ENCODE assay signal across 15 mouse cellular contexts in genomic region chr3:142196142-142196541, GRCm38 (mm10). TPM values are rescaled to one million over a fixed set of nuclear protein-coding genes. Genes with fewer than 3 reads are reported as not detected.
DNase-seq lines count a peak whose midpoint lies in the region; ATAC-seq and TF ChIP-seq lines count a peak whose summit lies in the region.
"Had no signal": no experiment of that assay in that cellular context is flagged by ENCODE, and none has a peak within 500 bp of the region (broad histone marks: within the 10 kb centered on the region; RNA-seq: fewer than 3 reads in every experiment).

No protein-coding gene starts in this region.

- no peak for TF ChIP-seq EP300 in stomach, postnatal 0 days (optimal IDR thresholded peaks at IDR 0.05)

- no peak overlapping the region for H3K4me3 ChIP-seq in kidney, postnatal 0 days (replicated peaks; ENCODE audit: low read depth, low read length)
- no peak overlapping the region for H3K4me3 ChIP-seq in kidney, embryonic 16.5 days (ENCODE audit: low read length)
- no peak overlapping the region for H3K4me3 ChIP-seq in testis, adult 2 months (ENCODE audit: control insufficient read depth, low read depth, low read length)
- H3K4me3 ChIP-seq in stomach, postnatal 0 days (ENCODE audit: low read depth, low read length): no peak overlapping the region
- no peak overlapping the region for H3K4me3 ChIP-seq in neural tube, embryonic 15.5 days (replicated peaks)
- H3K4me3 ChIP-seq: limb, embryonic 15.5 days; midbrain, embryonic 13.5 days had no signal

- H3K36me3 ChIP-seq in kidney, postnatal 0 days (ENCODE audit: insufficient read depth, low read length): no peaks in the 10 kb centered on the region
- no peaks in the 10 kb centered on the region for H3K36me3 ChIP-seq in kidney, embryonic 16.5 days (ENCODE audit: insufficient read depth, low read length)
- no peaks in the 10 kb centered on the region for H3K36me3 ChIP-seq in testis, adult 2 months (ENCODE audit: control insufficient read depth, insufficient read depth, low read length)
- no peaks in the 10 kb centered on the region for H3K36me3 ChIP-seq in stomach, postnatal 0 days (ENCODE audit: control insufficient read depth, insufficient read depth, low read length)
- H3K36me3 ChIP-seq in neural tube, embryonic 15.5 days: no peaks in the 10 kb centered on the region
- H3K36me3 ChIP-seq: limb, embryonic 15.5 days; midbrain, embryonic 13.5 days had no signal

- ATAC-seq in kidney, postnatal 0 days (replicated peaks; ENCODE audit: low FRiP score, low read depth): no peak
- no peak for ATAC-seq in kidney, embryonic 16.5 days (ENCODE audit: low FRiP score, low TSS enrichment)
- ATAC-seq in stomach, postnatal 0 days (ENCODE audit: low FRiP score, low TSS enrichment): no peak
- no peak for ATAC-seq in neural tube, embryonic 15.5 days (ENCODE audit: low FRiP score)
- ATAC-seq: hindbrain, embryonic 16.5 days; midbrain, embryonic 13.5 days had no signal

- no peaks in the 10 kb centered on the region for H3K9me3 ChIP-seq in kidney, postnatal 0 days (replicated peaks; ENCODE audit: low read length)
- no peaks in the 10 kb centered on the region; the same call in 1 of the 2 replicates for H3K9me3 ChIP-seq in kidney, embryonic 16.5 days (ENCODE audit: low read length)
- peaks cover 4% of the 10 kb centered on the region; the same call in 1 of the 2 replicates for H3K9me3 ChIP-seq in stomach, postnatal 0 days (ENCODE audit: control insufficient read depth, low read length)
- no peaks in the 10 kb centered on the region for H3K9me3 ChIP-seq in neural tube, embryonic 15.5 days (replicated peaks)
- H3K9me3 ChIP-seq: limb, embryonic 15.5 days; midbrain, embryonic 13.5 days had no signal

- H3K27ac ChIP-seq in kidney, postnatal 0 days: no peak overlapping the region
- H3K27ac ChIP-seq in kidney, embryonic 16.5 days (ENCODE audit: low read length): no peak overlapping the region
- no peak overlapping the region for H3K27ac ChIP-seq in testis, adult 2 months (ENCODE audit: control insufficient read depth, insufficient read depth, low read depth, low read length)
- no peak overlapping the region for H3K27ac ChIP-seq in stomach, postnatal 0 days (replicated peaks)
- no peak overlapping the region for H3K27ac ChIP-seq in neural tube, embryonic 15.5 days (replicated peaks)
- H3K27ac ChIP-seq: limb, embryonic 15.5 days; midbrain, embryonic 13.5 days had no signal

- DNase-seq in kidney, postnatal 0 days (ENCODE audit: low spot score): no peak
- no peak for DNase-seq in testis, postnatal 10 days (ENCODE audit: low spot score)
- DNase-seq in NIH3T3 (ENCODE audit: low read depth): peak; percentile 6
- no peak for DNase-seq in stomach, postnatal 0 days (ENCODE audit: low spot score)
- no peak for DNase-seq in cerebellum, adult 11-12 months
- DNase-seq: adrenal gland, adult 2 months; lung, postnatal 4 days; right cerebral cortex, postnatal 4 days; thymus, postnatal 36 days had no signal

- H3K4me1 ChIP-seq in kidney, postnatal 0 days (replicated peaks; ENCODE audit: insufficient read depth, low read length): no peaks in the 10 kb centered on the region
- H3K4me1 ChIP-seq in kidney, embryonic 16.5 days (ENCODE audit: insufficient read depth, low read length): no peaks in the 10 kb centered on the region
- H3K4me1 ChIP-seq in testis, adult 2 months (ENCODE audit: control insufficient read depth, insufficient read depth, low read length): no peaks in the 10 kb centered on the region
- no peaks in the 10 kb centered on the region for H3K4me1 ChIP-seq in stomach, postnatal 0 days (replicated peaks; ENCODE audit: control insufficient read depth, insufficient read depth)
- no peaks in the 10 kb centered on the region for H3K4me1 ChIP-seq in neural tube, embryonic 15.5 days
- H3K4me1 ChIP-seq: limb, embryonic 15.5 days; midbrain, embryonic 13.5 days had no signal

- TF ChIP-seq POLR2A in testis, adult 2 months (IDR thresholded peaks at IDR 0.05; ENCODE audit: control insufficient read depth, low read depth, low read length): no peak

- no peak overlapping the region for H3K4me2 ChIP-seq in kidney, postnatal 0 days (ENCODE audit: low read length)
- no peak overlapping the region for H3K4me2 ChIP-seq in kidney, embryonic 16.5 days (replicated peaks; ENCODE audit: low read depth, low read length)
- no peak overlapping the region for H3K4me2 ChIP-seq in stomach, postnatal 0 days (replicated peaks; ENCODE audit: low read depth)
- no peak overlapping the region for H3K4me2 ChIP-seq in neural tube, embryonic 15.5 days
- H3K4me2 ChIP-seq: limb, embryonic 15.5 days; midbrain, embryonic 13.5 days had no signal

- 88% methylated on average over 8 of the region's 8 CpGs for WGBS in kidney, postnatal 0 days
- 83% methylated on average over 8 of the region's 8 CpGs for WGBS in kidney, embryonic 16.5 days
- 83% methylated on average over 8 of the region's 8 CpGs for WGBS in stomach, postnatal 0 days
- 88% methylated on average over 8 of the region's 8 CpGs for WGBS in neural tube, embryonic 15.5 days

- no peaks in the 10 kb centered on the region for H3K27me3 ChIP-seq in kidney, postnatal 0 days (ENCODE audit: insufficient read depth, low read length)
- H3K27me3 ChIP-seq in kidney, embryonic 16.5 days (ENCODE audit: insufficient read depth, low read length): no peaks in the 10 kb centered on the region
- no peaks in the 10 kb centered on the region for H3K27me3 ChIP-seq in testis, adult 2 months (ENCODE audit: control insufficient read depth, insufficient read depth, low read length)
- no peaks in the 10 kb centered on the region for H3K27me3 ChIP-seq in stomach, postnatal 0 days (ENCODE audit: control insufficient read depth, insufficient read depth, low read length)
- H3K27me3 ChIP-seq in neural tube, embryonic 15.5 days (replicated peaks): no peaks in the 10 kb centered on the region
- H3K27me3 ChIP-seq: limb, embryonic 15.5 days; midbrain, embryonic 13.5 days had no signal

- no peak overlapping the region for H3K9ac ChIP-seq in kidney, postnatal 0 days (ENCODE audit: low read depth, low read length)
- no peak overlapping the region for H3K9ac ChIP-seq in kidney, embryonic 16.5 days (replicated peaks; ENCODE audit: low read length)
- no peak overlapping the region for H3K9ac ChIP-seq in stomach, postnatal 0 days (ENCODE audit: low read length)
- no peak overlapping the region for H3K9ac ChIP-seq in neural tube, embryonic 15.5 days (replicated peaks)
- H3K9ac ChIP-seq: limb, embryonic 15.5 days; midbrain, embryonic 13.5 days had no signal

- peak; percentile 32 for TF ChIP-seq CTCF in kidney, postnatal 0 days (IDR thresholded peaks at IDR 0.05; ENCODE audit: low read depth)
- TF ChIP-seq CTCF in testis, adult 2 months (IDR thresholded peaks at IDR 0.05; ENCODE audit: control insufficient read depth, insufficient read depth, insufficient replicate concordance, low read depth, low read length): peak; percentile 66; the same call in 1 of the 2 replicates
- TF ChIP-seq CTCF in stomach, postnatal 0 days (IDR thresholded peaks at IDR 0.05; ENCODE audit: low read depth): peak; percentile 43; the same call in 1 of the 2 replicates

RNA-seq across cellular contexts. Expression of gene Bmpr1b, which starts 26.9 kb away (rescaled TPM):
- 7.6 and 8.1 TPM in 2 replicates for polyA plus RNA-seq in kidney, postnatal 0 days (2015; fragmentation: Nextera tagmentation; extraction: Ambion mirVana)
- polyA plus RNA-seq in kidney, embryonic 16.5 days (2015; fragmentation: Nextera tagmentation; extraction: Ambion mirVana): 8.8 and 10.0 TPM in 2 replicates
- 0.10 and 0.51 TPM in 2 replicates for polyA plus RNA-seq in testis, adult 2 months (2012; rRNA removed)
- polyA plus RNA-seq in stomach, postnatal 0 days (2015; fragmentation: Nextera tagmentation; extraction: Ambion mirVana): 2.3 and 2.7 TPM in 2 replicates
- polyA plus RNA-seq in neural tube, embryonic 15.5 days (2015; fragmentation: Nextera tagmentation; extraction: Ambion mirVana): 4.6 and 4.8 TPM in 2 replicates
